Mouse (Mus musculus) WW6 (cell line): ENCODE measurements around the gene Atp5d.
"Not testable (repeated sequence)": the region's sequence is repeated elsewhere in the genome, so short reads cannot be mapped to it uniquely, and the experiment has no call there.

Source experiments
- DNase-seq: peaks from one replicate; pipeline ENCODE4 v3.0.0-alpha.2; 2013; ENCODE audit warnings: low read depth, low spot score

Gene Atp5d

DNA sequence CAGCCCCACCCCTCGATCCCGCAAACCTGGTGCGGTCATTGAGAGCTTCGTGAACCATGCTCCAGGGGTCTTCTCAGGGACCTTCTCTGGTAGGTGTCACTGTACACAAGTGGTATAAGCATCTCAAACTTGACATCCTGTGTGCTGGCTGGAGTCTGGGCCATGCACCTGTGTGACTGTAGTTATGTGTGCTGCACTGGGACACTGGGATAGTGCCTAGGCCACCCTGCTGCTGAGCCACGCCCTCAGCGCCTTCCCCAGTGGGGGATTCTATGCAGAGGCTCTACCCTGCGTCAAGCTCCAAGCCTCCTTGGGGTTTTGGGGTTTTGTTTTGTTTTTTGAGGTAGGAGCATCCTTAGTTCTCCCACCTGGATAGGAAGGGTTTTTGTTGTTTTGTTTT lies 16.0 kb downstream of the Atp5d start:
- no peak for DNase-seq

DNA sequence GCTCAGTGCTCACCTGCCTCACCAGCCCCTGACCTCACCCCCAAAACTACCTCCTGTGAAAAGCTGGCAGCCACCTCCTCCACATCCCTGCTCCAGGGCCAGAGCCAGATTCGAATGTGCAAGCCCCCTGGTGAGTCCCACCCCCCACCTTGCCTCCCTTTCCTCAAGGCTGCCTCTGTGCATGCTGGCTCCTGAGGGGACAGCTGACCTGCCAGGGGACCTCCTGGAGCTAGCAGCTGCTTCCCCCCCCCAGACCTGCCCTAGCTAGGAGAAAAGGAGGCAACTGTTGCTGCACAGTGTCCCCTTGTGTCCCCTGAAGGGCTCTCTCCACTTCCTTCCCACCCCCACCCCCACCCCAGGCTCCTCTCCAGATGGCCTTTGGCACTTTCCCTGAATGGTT lies 16.8 kb downstream of the Atp5d start:
- no peak for DNase-seq

DNA sequence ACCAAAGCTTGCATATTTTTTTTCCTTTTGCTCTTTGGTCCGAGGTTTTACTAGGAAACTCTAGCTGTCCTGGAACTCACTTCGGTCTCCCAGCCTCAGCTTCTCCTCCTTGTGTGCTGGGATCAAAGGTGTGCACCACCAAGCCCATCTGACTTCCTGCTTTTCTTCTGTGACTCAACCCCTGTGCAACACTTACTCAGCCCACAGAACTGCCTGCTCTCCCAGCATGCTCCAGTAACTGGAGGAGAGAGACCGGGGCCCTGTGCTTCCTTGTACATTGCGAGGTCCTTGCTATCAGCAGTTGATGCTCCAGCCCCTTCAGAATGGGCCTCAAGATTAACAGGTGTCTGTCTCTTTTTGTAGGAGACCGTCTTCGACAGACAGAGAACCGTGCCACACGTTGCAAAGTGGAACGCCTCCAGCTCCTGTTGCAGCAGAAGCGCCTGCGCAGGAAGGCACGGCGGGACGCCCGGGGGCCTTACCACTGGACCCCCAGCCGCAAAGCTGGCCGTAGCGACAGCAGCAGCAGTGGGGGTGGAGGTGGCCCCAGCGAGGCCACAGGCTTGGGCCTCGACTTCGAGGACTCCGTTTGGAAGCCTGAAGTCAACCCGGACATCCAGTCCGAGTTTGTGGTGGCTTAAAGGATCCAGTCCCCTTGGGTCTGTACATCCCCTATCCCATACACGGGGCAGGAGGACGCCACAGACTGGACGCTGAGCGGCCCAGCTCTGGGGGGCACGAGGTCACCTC lies 17.7 kb downstream of the Atp5d start:
- no peak for DNase-seq

DNA sequence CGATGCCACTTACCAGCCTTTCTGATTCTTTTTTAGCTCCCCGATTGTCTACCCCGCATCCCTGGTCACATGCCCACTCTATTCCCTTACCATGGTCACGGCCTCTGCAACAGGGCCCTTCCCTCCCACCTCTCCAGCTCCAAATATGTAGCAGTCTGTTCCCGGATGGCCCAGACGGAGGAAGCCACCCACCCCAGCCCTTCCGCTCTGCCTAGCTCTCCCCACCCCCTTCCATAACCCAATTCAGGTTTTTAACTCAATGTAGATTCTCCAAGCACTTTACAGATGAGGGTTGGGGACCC lies 18.3 kb downstream of the Atp5d start:
- no peak for DNase-seq

DNA sequence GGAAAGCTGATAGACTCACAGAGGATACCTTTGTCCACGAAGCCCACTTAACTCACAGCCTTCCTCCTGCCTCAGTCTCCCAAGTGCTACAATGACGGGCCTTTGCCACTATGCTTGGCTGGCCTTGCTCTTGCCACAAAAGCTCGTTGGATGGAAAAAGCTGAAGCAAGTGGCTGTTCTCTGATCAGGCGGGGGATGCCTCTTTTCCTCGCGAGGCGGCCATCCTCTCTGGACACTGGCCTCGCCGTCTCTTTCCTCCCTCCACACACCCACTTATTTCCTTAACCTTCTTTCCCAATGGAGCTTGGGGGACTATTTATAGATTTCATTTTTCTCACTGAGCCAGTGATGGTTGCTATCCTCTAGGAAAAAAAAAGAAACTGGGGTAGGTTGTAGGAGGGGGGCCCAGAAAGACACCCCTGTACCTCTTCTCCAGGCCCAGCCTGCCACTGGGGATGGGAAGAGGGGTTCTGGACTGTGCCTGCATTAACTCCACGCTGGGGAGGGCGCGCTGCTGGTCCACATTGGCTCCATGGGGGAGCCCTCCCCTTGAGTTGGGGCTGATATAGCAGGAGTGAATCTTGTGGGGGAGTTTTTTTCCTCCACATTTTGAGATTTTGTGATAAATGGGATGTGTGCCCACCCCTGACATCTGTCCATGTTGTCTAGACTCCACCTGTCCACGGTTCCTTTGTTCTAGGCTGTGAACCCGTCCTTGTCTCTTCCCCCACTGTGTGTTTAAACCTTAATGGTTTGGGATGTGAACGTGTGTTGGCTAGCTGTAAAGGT lies 18.9 kb downstream of the Atp5d start:
- DNase-seq = no peak

DNA sequence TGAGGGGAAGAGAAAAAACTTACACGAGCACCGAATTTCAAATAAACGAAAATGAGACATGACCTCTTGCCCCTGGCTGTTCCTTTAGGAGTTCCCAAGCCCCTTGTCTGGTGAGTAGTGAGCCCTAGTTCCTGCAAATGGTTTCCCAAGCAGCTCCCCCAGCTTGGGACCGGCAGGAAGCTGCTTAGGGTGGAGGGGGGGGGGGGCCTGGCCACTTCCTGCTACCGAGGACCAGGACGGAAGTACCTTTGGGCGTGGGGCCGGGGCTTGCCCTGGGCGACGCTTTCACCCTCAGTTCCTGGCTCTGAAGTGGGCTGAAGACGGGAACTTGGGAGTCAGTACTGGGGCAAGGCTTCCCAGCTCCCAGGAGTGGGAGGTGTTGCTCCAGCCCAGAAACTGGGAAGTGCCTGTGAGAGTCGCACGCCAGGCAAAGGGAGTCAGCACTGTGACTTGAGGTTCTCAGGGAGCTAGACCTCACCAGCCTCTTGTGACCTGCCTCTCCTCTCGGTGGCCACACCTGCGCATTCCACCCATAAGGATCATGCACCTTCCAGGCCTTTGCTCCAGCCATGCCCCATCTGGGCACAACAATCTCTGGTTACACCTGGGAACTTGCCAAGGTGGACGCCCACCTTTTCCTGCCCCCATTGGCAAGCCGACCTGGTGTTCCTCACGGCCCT lies 20.0 kb downstream of the Atp5d start:
- DNase-seq = no peak

DNA sequence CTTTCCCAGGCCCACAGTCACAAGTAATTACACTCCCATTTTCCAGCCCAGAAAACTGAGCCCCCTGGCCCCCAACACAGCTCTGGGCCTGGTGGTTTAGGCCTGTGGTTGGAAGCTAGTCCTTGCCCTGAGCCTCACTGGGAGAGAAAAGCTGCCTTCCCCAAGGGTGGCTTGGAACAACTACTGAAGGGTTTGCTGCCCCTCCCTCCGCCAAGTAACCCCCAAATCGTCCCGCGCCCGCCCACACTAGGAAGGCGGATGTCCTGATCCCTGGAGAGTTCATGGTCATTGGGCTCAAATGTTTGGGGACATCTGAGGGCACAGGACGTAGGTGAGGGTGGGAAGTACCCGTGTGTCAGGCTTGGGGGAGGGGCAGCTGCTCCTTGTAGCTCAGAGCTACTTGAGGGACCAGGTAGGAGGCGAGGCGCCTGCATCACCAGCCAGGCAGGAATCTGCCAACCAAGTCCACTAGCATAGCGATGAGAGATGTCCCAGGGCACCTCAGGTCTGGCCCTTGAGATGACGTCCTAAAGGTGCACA lies 20.7 kb downstream of the Atp5d start:
- DNase-seq = no peak

DNA sequence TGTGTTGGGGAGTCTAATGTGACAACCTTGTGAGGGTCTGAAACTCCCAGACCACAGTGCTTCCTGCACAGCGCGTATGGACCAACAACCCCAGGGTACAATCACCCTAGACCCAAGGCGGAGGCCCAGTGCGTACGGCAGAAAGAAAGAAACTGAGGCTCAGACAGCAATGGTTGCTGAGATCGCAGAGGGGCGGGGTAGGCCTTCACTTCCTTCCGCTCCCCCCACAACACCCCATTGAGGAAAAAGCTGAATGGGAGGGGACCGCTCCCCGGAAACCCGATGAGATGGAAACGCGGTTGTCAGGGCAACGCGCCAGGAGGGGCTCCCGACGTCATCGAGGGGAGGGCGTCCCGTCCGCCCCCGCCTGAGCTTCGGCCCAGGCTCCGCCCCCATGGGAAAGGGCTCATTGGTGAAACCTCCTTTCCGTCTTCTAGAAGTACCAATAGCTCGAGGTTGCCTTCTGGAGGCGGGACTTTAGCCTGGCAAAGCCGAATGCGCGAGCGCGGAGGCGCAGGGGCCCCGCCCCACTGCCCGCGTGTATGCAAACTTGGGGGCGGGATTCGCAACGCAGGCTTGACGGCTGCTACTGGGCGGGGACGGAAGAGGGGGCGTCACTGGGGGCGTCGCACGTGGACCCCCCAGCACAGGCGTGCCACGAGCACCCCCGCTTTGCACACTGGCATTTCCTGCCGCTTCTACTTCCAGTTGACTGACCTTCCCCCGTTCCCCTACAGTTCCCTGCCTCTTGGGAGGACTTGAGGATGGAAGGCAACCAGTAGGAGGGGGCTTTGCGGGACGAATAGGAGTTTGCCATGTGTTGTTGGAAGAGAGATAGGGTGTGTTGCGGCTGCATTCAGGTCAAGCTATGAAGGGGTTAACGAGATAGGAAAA lies 21.4 kb downstream of the Atp5d start:
- DNase-seq = peak; percentile 89

DNA sequence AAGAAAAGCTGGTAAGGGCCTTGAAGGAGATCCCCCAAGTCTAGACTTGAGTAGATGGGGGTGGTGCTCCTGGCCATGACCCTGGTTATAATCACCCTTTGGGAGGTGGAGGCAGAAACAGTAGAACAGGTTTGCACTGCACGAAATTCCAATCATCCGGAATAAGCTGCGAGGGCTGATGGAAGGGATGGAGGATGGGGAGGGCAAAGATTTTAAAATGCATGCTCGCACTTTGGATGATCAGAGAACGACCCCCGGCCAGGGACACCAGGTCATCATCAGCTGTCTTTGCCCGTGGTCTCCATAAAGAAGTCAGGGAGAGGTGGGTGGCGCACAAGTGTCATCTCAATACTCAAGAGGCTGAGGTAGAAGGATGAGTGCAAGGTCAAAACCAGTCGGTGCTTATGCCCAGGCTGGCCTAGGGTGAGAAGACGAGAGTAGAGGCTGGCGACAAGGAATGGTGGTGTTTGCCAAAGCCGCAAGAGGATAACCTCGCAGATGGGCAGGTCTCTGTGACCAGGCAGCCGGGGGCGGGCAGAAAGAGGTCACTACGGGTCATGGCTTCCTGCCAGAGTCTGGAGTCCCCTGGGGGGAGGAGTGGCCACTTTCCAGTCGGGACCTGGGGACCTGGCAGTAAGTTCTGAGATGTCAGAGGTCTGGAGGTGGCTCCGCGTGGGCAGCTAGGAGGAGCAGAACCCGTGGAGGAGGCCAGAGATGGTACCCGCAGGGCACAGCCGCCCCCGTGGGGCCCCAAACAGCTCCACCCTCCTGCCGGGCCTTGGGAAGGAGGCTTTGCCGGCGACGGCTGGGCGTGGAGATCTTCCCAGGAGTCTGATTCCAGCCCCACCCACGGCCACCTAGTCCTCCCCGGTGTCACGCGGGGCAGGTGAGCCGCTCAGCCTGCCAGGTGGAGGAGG lies 22.3 kb downstream of the Atp5d start:
- no peak for DNase-seq

DNA sequence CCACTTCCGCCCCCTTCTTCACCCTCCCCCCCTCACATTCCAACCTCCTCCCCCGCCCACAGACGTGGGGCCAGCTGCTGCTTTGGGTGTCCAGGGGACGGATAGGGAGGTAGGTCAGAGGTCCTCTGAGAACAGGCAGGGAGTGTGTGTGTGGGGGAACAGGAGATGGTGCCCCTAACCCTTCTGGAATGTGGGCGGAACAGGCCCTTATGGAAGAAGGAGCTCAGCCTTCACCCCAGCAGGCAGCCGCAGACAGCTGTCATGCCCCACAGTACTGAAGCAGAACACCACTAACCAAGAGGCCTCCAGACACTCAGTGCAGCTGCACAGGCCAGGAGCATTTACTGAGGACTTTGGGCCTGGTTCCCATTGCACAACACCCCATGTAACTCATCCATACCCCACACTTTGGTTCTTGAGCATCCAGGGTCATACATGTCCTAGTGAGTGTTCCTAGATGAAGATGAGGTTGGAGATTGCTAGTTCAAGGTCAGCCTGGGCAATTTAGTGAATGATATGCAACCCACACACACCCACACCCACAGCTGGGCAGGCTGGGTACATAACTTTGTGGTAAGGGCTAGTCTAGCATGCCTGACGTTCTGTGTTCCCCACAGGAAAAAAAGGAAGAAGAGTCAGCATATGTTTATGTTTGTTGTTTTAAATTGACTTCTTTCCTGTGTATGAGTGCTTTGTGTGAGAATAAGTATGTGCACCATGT lies 23.2 kb downstream of the Atp5d start:
- DNase-seq = no peak

DNA sequence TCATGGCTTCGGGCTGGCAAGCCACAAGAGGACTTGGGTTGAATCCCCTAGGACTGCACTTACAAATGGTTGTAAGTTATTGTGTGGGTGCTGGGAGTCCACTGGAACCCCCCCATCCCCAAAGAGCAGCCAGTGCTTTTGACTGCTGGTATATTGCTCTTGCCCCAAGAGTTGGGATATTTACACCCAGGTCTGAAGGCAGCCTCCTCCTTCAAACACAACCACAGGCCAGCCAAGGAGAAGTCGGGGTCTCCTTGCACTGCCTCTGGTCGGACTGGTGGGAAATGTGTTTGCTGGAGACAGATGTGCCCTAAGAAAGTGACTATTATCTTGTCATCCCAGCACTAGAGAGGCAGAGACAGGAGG lies 23.8 kb downstream of the Atp5d start:
- DNase-seq = no peak

DNA sequence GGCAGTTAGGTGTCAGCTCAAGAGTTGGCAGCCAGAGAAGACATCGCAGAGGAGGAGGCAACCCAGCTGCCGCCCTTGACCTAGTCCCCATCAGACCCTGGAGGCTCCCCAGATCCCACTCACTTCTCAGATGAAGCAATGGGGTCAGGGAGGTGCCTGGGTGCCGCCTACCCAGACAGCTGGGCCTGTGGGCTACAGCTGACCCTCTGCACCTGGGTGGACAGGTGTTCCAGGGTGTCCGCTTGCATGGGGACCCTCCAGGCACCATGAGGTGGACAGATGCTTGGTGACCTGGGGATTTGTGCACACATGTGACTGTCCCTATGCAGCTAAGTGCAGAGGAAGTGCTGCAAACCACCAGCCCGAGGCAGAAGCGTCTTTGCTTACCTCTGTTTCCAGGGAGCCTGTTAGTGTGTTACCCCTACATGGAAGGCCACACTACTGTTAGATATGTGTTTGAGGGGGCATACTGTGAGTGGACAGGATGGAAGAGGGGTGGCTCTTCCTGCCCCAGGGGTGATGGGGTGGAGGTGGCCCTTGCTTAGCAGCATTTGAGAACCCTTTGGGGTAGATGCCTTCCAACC lies 24.4 kb downstream of the Atp5d start:
- no peak for DNase-seq

DNA sequence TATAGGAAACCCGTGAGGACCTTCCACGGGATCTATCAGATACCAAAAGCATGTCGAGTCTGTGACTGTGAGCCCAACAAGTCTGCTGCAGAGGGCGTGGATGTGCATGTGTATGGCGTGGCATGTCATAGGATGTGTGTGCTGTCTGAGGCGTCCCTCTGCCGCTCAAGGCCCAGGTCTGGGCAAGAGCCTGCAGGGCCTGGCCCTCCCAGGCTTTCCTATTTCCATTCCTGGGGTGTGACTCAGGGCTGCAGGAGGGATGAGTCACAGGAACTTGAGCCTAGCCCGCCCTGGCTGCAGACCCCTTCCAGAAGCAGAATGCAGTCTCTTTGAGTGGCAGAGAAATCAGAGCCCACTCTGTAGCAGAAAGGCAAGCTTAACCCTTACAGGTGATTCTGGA lies 25.3 kb downstream of the Atp5d start:
- DNase-seq = no peak

DNA sequence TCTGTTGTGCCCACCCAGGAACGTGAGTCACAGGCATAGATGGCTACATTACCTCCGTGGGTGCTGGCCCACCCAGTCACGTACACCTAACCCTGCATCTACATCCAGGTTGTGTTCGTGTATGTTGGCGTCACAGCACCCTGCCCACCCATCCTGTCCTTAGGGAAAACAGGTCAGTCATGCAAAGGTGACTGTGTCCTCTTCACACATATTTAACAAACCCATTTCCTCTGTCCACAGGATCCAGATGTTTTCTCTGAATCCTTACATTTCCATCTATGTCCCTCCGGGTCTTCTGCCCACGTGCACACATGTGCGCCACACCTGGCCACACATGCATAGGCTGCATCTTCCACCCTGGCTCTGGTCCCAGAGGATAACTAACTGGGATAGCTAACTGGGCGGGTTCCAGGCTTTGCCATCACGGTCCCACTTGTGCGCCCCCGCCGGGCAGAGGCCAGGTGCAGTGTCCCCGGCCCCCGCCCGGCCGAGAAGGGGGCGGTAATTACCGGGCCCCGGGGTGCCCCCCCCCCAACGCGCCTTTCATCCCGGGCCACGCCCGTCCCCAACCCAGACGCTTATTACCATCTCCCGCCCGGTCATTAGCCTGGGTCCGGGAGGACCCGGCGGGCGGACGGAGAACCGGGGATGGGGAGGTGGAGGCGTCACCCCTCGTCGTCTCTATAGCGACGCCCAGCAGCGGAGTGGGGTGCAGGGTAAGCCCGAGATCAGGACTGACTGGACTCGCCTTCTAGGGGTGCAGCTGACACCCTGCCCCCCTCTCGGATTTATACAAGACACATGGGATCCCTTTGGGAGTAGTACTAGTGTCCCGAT lies 25.9 kb downstream of the Atp5d start:
- DNase-seq = no peak

DNA sequence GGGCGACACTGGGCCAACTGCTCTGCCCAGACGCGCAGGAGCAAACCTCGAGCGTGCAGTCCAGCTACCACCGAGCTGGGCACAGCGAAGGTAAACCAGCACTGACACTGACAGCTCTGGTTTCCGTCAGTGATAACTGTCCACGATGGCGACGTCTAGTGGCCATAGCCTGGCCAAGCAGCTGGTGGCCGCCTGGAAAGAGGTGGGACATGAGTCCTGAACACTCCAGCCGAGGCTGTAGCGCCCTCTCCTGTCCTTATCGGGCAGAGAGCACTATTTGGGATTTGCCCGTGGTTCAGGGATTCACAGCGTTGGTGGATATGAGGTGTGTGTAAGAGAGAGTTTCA lies 26.5 kb downstream of the Atp5d start:
- DNase-seq = no peak

DNA sequence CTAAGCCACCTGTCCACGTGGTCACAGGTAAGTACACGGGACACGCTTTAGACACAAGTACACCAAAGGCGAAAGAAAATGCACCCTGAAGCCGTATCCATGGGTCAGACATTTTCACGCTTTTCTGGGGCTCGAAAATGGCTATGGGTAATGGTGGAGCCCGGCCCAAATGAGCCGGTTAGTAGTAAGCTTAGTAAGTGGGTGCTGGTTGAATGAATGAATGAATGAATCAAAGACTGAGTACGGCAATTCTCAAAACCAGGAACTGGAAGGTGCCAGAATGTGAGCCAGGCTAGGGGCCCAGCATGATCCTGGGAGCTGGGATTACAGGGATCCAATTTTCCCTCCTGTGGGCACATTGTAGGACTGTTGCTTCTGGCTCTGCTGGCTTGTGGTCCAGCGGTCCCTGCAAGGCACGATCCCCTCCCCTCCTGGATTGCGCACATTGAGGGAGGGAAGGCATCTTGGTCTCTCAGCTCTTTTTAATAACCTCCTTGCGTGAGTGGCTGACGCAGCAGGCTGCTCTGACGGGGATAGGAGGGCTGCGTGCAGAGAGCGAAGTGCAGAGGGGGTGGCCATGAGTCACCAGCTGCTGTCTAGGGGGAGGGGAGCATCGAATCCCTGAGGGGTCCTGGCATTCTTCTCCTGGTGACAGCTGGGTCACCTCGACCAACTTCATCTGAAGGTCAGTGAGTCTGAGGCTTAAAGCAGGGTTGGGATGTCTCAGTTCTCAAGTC lies 27.1 kb downstream of the Atp5d start, which contains the start of gene Cirbp:
Gene Cirbp, plus strand, starts transcription at position 594 of the 737 bp plus-strand sequence.
- DNase-seq = no peak

DNA sequence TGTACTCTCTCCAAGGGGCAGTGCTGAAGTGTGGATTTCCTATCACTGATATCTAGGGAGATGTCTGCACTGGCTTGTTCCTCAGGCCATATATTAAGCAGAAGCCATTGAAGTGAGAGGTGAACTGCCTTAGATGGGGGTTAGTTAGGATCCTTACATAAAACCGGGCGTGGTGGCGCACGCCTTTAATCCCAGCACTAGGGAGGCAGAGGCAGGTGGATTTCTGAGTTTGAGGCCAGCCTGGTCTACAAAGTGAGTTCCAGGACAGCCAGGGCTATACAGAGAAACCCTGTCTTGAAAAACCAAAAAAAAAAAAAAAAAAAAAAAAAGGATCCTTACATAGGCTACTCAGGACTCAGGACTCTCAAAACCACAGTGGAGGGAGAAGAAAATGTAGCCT lies 27.7 kb downstream of the Atp5d start:
- not testable (repeated sequence) for DNase-seq

DNA sequence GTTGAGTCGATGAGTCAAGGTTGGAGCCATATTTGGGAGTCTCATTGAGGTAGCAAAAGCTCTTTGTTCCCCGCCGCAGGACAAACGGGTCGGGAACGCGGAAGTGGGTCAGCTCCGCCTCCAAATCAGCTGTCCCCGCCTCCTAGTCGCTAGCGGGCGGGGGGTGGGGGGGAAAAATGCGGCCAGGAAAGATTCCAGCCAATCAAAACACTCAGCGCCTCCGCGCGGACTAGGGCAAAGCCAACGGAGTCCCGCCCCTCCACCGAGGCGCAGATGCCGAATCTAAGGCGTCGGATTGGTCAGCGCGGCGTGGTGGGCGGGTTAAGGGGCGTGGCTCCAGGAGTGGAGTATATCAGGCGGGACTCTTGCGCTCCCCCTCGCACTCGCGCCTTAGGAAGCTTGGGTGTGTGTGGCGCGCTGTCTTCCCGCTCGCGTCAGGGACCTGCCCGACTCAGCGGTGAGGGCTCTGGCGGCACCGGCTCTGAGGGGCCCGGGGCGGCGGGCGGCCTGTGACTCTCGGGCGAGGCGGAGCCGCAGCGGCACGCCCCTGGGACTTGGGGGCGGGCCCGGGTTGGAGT lies 29.1 kb downstream of the Atp5d start:
- DNase-seq = peak; percentile 96
